11 mouse cellular contexts compared by ENCODE assay signal in the genomic region with DNA sequence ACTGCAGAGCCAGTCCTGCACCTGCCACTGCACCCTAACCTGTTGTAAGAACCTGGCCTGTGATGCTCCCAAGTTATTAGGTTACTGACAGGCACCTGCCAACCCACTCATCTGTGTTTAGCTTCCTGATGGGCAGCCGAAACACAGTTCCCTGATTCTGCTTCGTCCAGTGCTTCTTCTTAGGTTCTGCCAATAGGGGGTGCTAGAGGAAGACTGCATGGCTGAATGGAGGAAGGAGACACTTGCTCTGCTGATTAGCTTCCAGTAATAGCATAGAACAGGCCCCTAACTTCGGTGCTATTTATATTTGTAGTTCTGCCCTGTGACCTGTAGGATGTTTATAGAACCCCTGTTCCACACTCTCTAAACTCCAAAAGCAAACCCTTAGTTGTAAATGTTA.
DNase-seq lines count a peak whose midpoint lies in the region; ATAC-seq and TF ChIP-seq lines count a peak whose summit lies in the region.
"Had no signal": no experiment of that assay in that cellular context is flagged by ENCODE, and none has a peak within 500 bp of the region (broad histone marks: within the 10 kb centered on the region; RNA-seq: fewer than 3 reads in every experiment).

No protein-coding gene starts in this region.

- no peaks in the 10 kb centered on the region for H3K9me3 ChIP-seq in kidney, embryonic 14.5 days (ENCODE audit: control insufficient read depth, low read length)
- no peaks in the 10 kb centered on the region for H3K9me3 ChIP-seq in ES-E14 (ENCODE audit: control insufficient read depth, insufficient read depth, low read depth, low read length)
- no peaks in the 10 kb centered on the region for H3K9me3 ChIP-seq in forebrain, embryonic 15.5 days
- H3K9me3 ChIP-seq: hindbrain, embryonic 15.5 days; midbrain, embryonic 15.5 days had no signal

- WGBS in kidney, adult 2 months = 37% methylated on average over 3 of the region's 3 CpGs
- WGBS in kidney, embryonic 14.5 days = 42% methylated on average over 3 of the region's 3 CpGs
- WGBS in forebrain, embryonic 15.5 days = 78% methylated on average over 3 of the region's 3 CpGs

- peak; percentile 9 for DNase-seq in cerebellum, adult 9-11 months
- peak; percentile 17 for DNase-seq in kidney, adult 2 months
- DNase-seq in ES-E14 (ENCODE audit: low read depth, low spot score) = peak; percentile 48
- DNase-seq in embryo, embryonic 9.5 days (ENCODE audit: extremely low spot score) = peak; percentile 29
- DNase-seq in neural tube, embryonic 10.5 days (ENCODE audit: extremely low spot score, low spot score) = no peak
- DNase-seq: right cerebral cortex, adult 18-20 months had no signal

- ATAC-seq in cerebellum, adult (ENCODE audit: insufficient number of reproducible peaks, low FRiP score, low TSS enrichment) = no peak; the same call in 1 of the 2 replicates
- ATAC-seq in kidney, embryonic 14.5 days (ENCODE audit: low FRiP score, low TSS enrichment) = no peak
- ATAC-seq in forebrain, embryonic 15.5 days (replicated peaks) = no peak
- ATAC-seq: midbrain, embryonic 15.5 days had no signal

- no peaks in the 10 kb centered on the region for H3K36me3 ChIP-seq in kidney, adult 2 months (ENCODE audit: control insufficient read depth, insufficient read depth, low read length)
- H3K36me3 ChIP-seq in kidney, embryonic 14.5 days (ENCODE audit: control insufficient read depth, insufficient read depth, low read length) = no peaks in the 10 kb centered on the region
- H3K36me3 ChIP-seq in ES-E14 (ENCODE audit: control insufficient read depth, insufficient read depth, low read length, poor library complexity, severe bottlenecking) = no peaks in the 10 kb centered on the region
- no peaks in the 10 kb centered on the region for H3K36me3 ChIP-seq in forebrain, embryonic 15.5 days
- H3K36me3 ChIP-seq: hindbrain, embryonic 15.5 days; midbrain, embryonic 15.5 days had no signal

- no peak for TF ChIP-seq POLR2A in kidney, adult 2 months (IDR thresholded peaks at IDR 0.05; ENCODE audit: low read depth, low read length)

- no peak overlapping the region for H3K4me3 ChIP-seq in kidney, adult 2 months (ENCODE audit: insufficient read depth, low read depth, low read length)
- H3K4me3 ChIP-seq in kidney, embryonic 14.5 days (ENCODE audit: low read length) = no peak overlapping the region
- no peak overlapping the region for H3K4me3 ChIP-seq in ES-E14 (ENCODE audit: insufficient read depth in 1 of 2, low read depth in 1 of 2, low read length in 2 of 2, poor library complexity in 1 of 2, severe bottlenecking in 1 of 2)
- H3K4me3 ChIP-seq in forebrain, embryonic 15.5 days = no peak overlapping the region
- H3K4me3 ChIP-seq: hindbrain, embryonic 15.5 days; midbrain, embryonic 15.5 days had no signal

- no peaks in the 10 kb centered on the region for H3K27me3 ChIP-seq in kidney, adult 2 months (replicated peaks; ENCODE audit: control insufficient read depth, insufficient read depth, low read length)
- no peaks in the 10 kb centered on the region for H3K27me3 ChIP-seq in kidney, embryonic 14.5 days (ENCODE audit: control insufficient read depth, insufficient read depth, low read length)
- H3K27me3 ChIP-seq in forebrain, embryonic 15.5 days = no peaks in the 10 kb centered on the region
- H3K27me3 ChIP-seq: midbrain, embryonic 15.5 days had no signal

- no peaks in the 10 kb centered on the region for H3K4me1 ChIP-seq in kidney, adult 2 months (ENCODE audit: control insufficient read depth, insufficient read depth, low read length)
- no peaks in the 10 kb centered on the region for H3K4me1 ChIP-seq in kidney, embryonic 14.5 days (ENCODE audit: control insufficient read depth, insufficient read depth, low read length)
- no peaks in the 10 kb centered on the region for H3K4me1 ChIP-seq in ES-E14 (ENCODE audit: control insufficient read depth in 2 of 2, insufficient read depth in 2 of 2, low read length in 2 of 2, poor library complexity in 1 of 2)
- H3K4me1 ChIP-seq in forebrain, embryonic 15.5 days = peaks cover 20% of the 10 kb centered on the region

- peak; percentile 55 for TF ChIP-seq CTCF in kidney, adult 2 months (conservative IDR thresholded peaks at IDR 0.05; ENCODE audit: insufficient read depth, insufficient read length, low read depth, low read length)

- no peak overlapping the region for H3K9ac ChIP-seq in kidney, embryonic 14.5 days (ENCODE audit: low read depth, low read length)
- no peak overlapping the region for H3K9ac ChIP-seq in ES-E14 (ENCODE audit: insufficient read depth, low read depth, low read length, poor library complexity, severe bottlenecking)
- H3K9ac ChIP-seq in forebrain, embryonic 15.5 days (replicated peaks) = no peak overlapping the region
- H3K9ac ChIP-seq: hindbrain, embryonic 15.5 days; midbrain, embryonic 15.5 days had no signal

- in situ Hi-C loops in ES-E14 (cut with MboI; ENCODE audit: low sequenced_read_pairs in 2 of 2, unreplicated experiment in 2 of 2) = no loop called here

- H3K27ac ChIP-seq in kidney, adult 2 months (ENCODE audit: insufficient read depth, low read depth, low read length) = no peak overlapping the region
- no peak overlapping the region for H3K27ac ChIP-seq in kidney, embryonic 14.5 days (ENCODE audit: low read depth, low read length)
- H3K27ac ChIP-seq in ES-E14 (ENCODE audit: insufficient read depth, low read depth, low read length, poor library complexity, severe bottlenecking) = no peak overlapping the region
- no peak overlapping the region for H3K27ac ChIP-seq in forebrain, embryonic 15.5 days (replicated peaks)
- H3K27ac ChIP-seq: hindbrain, embryonic 15.5 days; midbrain, embryonic 15.5 days had no signal

- H3K4me2 ChIP-seq in kidney, embryonic 14.5 days (replicated peaks; ENCODE audit: low read depth, low read length) = no peak overlapping the region
- H3K4me2 ChIP-seq in forebrain, embryonic 15.5 days (replicated peaks) = no peak overlapping the region
- H3K4me2 ChIP-seq: hindbrain, embryonic 15.5 days; midbrain, embryonic 15.5 days had no signal

TF ChIP-seq in ES-E14, 5 proteins besides CTCF, POLR2A, EP300 and RAD21:
- no peak for TF ChIP-seq CHD2 (IDR thresholded peaks at IDR 0.05; ENCODE audit: low read depth, low read length)
- no peak for TF ChIP-seq ZC3H11A (IDR thresholded peaks at IDR 0.05; ENCODE audit: borderline replicate concordance, low read depth, low read length)
- TF ChIP-seq ZNF384 (IDR thresholded peaks at IDR 0.05; ENCODE audit: low read depth, low read length) = no peak
- TF ChIP-seq HCFC1 (IDR thresholded peaks at IDR 0.05; ENCODE audit: borderline replicate concordance, insufficient read depth, low read length) = no peak
- no peak for TF ChIP-seq MAFK (IDR thresholded peaks at IDR 0.05; ENCODE audit: insufficient read depth, low read depth, low read length)
